Mouse (Mus musculus): ENCODE data around the gene Smarcb1. TPM values are rescaled to one million over a fixed set of nuclear protein-coding genes. Genes with fewer than 3 reads are reported as not detected.
A peak's percentile ranks its signal among the peaks of the same experiment; 100 is the strongest.

Gene Smarcb1
- polyA plus RNA-seq, 1 experiment from 2014 or later: 294 TPM

DNA sequence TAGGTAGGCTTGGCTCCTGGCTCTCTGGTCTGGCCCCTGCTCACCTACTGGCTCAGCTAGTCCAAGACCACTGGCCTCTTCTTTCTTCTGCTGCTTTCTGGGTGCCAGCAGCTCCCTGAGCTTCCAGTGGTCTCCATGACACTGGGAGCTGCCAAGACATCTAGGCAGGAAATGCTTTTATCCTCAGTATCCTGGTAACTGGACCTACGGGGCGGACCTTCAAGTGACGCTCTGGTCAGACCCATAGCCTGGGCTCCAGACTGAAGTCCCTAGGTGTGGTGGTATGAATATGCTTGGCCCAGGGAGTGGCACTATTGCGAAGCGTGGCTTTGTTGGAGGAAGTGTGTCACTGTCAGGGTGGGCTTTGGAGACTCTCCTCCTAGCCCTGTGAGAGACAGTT lies 19.1 kb upstream of the Smarcb1 start, which contains the start of gene Gm867:
TSS of gene Gm867 (minus strand) at position 153 of the 400 bp plus-strand sequence.
- Histone ChIP-seq H3K4me3 (no peak within 1 kb of the TSS), H3K4me1 (peaks cover 46% of the 10 kb centered on the region), H3K9me3 (replicated peaks) (no peaks in the 10 kb centered on the region), H3K36me3 (no peaks in the 10 kb centered on the region), H3K27me3 (ENCODE audit: low read depth, poor library complexity, severe bottlenecking) (peaks cover 50% of the 10 kb centered on the region), H3K27ac (replicated peaks) (0 out of 2 replicates have a peak within 1 kb of the TSS, but pooled peaks have one; percentile 2)
- 76% methylated on average over 5 of the region's 5 CpGs for WGBS
- DNase-seq (ENCODE audit: low spot score): no peak

DNA sequence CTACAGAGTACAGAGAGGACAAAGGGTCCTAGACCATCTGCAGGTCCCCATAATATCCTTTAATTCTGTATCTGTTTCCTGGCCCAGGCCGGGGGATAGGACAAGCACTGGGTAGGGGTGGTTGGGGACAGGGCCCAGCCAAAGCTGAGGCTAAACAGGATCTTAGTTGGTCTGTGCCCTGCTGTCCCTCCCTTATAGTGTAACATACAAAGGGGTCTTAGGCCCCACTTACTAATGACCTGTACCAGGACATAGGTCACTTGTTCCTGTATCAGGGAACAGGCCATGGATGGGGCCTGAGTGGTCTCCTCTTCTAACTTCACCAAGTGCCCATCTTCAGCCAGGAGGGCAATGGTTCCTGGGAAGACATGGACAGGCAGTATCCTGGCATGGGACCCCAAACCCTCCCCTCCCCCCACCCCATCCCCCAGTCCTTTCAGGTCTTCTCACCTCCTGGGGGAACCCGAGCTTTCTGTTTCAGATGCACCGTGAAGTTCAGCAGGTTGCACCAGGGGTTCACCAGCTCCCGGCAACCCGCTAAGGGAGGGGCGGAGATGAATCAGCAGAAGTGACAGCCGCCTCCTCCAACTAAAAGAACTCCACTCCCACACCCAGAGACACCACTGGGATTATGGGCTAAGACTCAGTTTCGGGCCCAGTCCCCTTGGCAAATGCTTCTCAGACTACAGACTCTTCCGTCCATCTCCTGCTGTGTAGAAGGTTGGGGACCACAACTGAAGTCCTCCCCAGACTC lies 18.2 kb upstream of the Smarcb1 start:
- Histone ChIP-seq H3K36me3 (no peaks in the 10 kb centered on the region), H3K27me3 (ENCODE audit: low read depth, poor library complexity, severe bottlenecking) (peaks cover 59% of the 10 kb centered on the region), H3K9me3 (replicated peaks) (no peaks in the 10 kb centered on the region), H3K4me1 (peaks cover 54% of the 10 kb centered on the region), H3K4me3 (no peak overlapping the region), H3K27ac (replicated peaks) (0 out of 2 replicates have a peak overlapping the region, but pooled peaks have one; percentile 2)
- DNase-seq (ENCODE audit: low spot score): no peak
- WGBS: 52% methylated on average over 9 of the region's 9 CpGs

DNA sequence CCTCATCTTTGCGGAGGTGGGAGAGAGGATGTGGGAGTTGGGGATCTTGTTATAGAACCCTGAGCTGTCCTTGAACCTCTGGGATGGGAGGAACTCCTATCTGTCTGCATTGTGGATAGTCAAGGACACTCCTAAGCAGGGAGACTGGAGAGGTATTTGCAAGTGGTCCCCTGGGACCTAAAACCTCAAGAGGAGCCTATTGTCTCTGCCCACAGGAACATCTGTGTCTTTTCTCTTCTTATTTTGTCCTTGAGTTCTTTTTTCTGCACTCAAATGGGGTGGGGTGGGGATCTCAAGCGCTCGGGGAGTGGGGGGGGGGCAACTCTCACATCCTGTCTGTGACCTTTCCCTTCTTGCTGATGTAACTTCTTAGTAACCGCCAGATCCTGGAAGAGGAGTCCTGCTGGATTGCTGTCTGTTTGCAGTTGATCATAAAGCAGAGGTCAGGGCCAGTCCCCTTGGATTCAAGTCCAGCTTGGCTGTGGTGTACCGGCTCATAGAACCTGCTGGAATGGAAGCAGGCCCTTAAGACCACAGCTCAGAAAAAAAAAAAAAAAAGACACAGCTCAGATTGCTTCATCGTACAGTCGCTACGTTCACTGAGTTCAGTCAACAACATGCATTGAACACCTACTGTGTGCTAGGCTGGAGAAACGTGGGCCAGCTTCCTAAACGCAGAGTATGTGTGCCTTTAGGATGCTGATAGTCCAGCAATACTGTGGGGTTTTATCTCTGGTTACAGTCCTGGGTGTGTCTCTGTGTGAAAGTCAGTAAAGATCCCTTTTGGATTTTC lies 16.6 kb upstream of the Smarcb1 start:
- WGBS: 56% methylated on average over 10 of the region's 10 CpGs
- H3K27me3 ChIP-seq (ENCODE audit: low read depth, poor library complexity, severe bottlenecking): peaks cover 75% of the 10 kb centered on the region

DNA sequence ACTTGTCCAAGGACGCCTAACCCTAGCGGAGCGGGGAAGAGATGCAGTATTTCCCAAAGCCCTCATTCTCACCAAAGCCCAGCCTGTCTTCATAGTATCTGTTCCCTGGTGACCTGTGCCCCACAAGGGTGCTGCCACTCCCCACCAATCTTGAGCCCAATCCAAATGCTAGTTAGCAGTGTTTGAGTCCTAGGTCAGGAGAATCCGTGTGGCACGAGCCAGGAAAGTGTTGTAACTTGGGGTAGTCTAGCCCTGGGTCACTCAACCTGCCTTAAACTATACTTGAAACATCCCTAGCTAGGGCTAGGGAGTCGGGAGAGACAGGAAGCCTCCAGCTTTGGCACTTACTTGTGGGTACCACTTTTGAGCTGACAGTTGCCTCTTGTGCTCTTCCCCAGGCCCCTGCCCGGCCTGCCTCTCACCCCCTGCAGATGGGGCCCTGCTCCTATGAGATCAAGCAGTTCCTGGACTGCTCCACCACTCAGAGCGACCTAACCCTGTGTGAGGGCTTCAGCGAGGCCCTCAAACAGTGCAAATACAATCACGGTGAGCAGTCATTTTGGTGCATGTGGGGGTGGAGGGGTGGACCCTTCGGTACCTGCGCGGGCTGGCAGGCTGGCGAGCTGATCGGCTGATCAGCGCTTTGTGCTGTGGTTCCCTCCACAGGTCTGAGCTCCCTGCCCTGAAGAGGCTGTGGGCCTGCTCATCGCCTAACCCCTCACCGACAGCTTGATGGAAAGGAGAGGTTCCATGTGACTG lies 15.7 kb upstream of the Smarcb1 start:
- H3K9me3 ChIP-seq (replicated peaks): no peaks in the 10 kb centered on the region
- no peaks in the 10 kb centered on the region for H3K36me3 ChIP-seq
- peaks cover 82% of the 10 kb centered on the region for H3K27me3 ChIP-seq (ENCODE audit: low read depth, poor library complexity, severe bottlenecking)
- 28% methylated on average over 18 of the region's 18 CpGs for WGBS
- peaks cover 60% of the 10 kb centered on the region for H3K4me1 ChIP-seq
- no peak overlapping the region for H3K4me3 ChIP-seq
- no peak for DNase-seq (ENCODE audit: low spot score)
- H3K27ac ChIP-seq (replicated peaks): no peak overlapping the region

More for the DNA sequence above, 16.6 kb upstream of the Smarcb1 start:
- no peak overlapping the region for H3K27ac ChIP-seq (replicated peaks)
- peaks cover 50% of the 10 kb centered on the region for H3K4me1 ChIP-seq
- DNase-seq (ENCODE audit: low spot score): no peak
- no peaks in the 10 kb centered on the region for H3K36me3 ChIP-seq
- H3K9me3 ChIP-seq (replicated peaks): no peaks in the 10 kb centered on the region
- no peak overlapping the region for H3K4me3 ChIP-seq

DNA sequence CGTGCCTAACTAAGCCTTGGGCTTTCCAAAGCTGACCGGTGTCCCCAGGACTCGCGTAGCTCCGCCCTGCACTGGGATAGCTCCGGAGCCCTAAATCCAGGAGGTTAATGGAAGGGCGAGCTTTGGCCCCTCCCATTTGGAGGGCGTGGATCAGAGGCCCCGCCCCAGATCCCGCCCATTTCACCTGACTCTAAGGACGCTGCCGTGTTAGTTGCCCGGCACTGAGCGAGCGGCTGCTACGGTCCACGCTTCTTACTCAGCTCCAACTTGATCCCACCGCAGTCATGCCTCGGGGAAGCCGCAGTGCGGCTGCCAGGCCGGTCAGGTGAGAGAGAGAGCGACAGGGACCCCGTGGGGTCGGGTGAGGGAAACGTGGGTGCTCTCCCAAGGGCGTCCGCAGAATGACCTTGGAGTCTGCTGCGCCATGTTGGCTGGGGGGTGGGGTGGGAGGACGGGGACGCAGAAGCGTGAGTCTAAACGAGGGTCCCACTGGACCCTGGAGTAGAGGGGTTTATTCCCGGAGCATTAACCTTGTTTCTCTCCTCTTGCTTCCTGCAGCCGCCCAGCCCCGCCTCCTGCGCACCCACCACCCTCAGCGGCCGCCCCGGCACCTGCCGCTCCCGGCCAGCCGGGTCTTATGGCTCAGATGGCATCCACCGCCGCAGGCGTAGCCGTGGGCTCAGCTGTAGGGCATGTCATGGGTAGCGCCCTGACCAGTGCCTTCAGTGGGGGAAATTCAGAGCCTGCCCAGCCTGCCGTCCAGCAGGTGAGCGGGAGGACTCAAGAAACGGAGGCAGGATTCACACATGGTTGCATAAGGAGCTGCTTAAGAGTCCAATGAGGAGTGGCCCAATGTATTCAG lies 14.5 kb upstream of the Smarcb1 start, which contains the start of gene Mmp11:
TSS of gene Mmp11 (minus strand) at position 817 of the 862 bp plus-strand sequence.
- WGBS: 2% methylated on average over 51 of the region's 51 CpGs
- peak; percentile 78 for DNase-seq (ENCODE audit: low spot score)
- peaks cover 93% of the 10 kb centered on the region for H3K27me3 ChIP-seq (ENCODE audit: low read depth, poor library complexity, severe bottlenecking)
- H3K27ac ChIP-seq (replicated peaks): peak within 1 kb of the TSS; percentile 42; the same call in 1 of the 2 replicates
- H3K4me1 ChIP-seq: peaks cover 69% of the 10 kb centered on the region
- H3K36me3 ChIP-seq: no peaks in the 10 kb centered on the region
- H3K9me3 ChIP-seq (replicated peaks): no peaks in the 10 kb centered on the region
- peak within 1 kb of the TSS; percentile 68 for H3K4me3 ChIP-seq

DNA sequence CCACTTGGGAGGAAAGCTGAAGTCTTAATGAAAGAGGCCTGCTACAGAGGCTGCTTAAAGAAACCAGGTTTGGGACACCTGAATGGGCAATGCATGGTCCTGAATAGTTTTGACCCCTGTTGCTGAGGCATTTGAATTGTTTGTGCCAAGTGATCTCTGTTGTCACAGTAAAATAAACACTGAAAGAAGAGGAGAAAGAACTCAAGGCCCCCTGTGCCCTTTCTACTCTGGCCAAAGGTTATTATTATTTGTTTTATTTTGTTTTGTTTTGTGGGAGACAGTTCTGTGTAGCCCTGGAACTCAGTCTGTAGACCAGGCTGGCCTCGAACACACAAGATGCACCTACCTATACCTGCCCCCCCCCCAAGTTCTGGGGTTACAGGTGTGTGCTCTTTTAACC lies 13.6 kb upstream of the Smarcb1 start:
- Histone ChIP-seq H3K9me3 (replicated peaks) (no peaks in the 10 kb centered on the region), H3K27ac (replicated peaks) (no peak overlapping the region), H3K27me3 (ENCODE audit: low read depth, poor library complexity, severe bottlenecking) (peaks cover 93% of the 10 kb centered on the region), H3K4me1 (peaks cover 66% of the 10 kb centered on the region), H3K36me3 (no peaks in the 10 kb centered on the region), H3K4me3 (peak overlapping the region; percentile 68)
- no peak for DNase-seq (ENCODE audit: low spot score)
- WGBS: 90% methylated on average over 1 of the region's 1 CpGs

DNA sequence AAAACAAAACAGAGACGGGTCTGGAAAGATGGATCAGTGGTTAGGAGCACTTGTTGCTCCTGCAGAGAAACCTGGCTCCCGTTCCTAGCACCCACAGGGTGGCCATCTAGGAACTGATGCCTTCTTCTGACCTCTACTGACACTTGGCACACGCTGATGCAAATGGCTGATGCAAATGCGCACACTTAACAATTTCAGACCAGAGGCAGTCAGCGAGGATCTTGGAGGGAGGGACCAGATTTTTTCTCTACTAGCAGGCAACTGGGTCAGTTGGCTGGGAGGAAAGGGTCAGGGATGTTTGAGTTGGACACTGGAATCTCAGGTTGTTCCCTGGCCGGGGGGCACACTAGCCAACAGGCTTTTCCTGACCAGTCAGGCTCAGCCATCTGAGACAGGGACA lies 11.5 kb upstream of the Smarcb1 start, which contains the start of gene Chchd10:
TSS of gene Chchd10 (plus strand) at position 240 of the 400 bp plus-strand sequence.
- H3K4me1 ChIP-seq: peaks cover 60% of the 10 kb centered on the region
- H3K4me3 ChIP-seq: peak within 1 kb of the TSS; percentile 72
- no peaks in the 10 kb centered on the region; the same call in 1 of the 2 replicates for H3K36me3 ChIP-seq
- H3K9me3 ChIP-seq (replicated peaks): no peaks in the 10 kb centered on the region
- WGBS: 26% methylated on average over 6 of the region's 6 CpGs
- peaks cover 93% of the 10 kb centered on the region for H3K27me3 ChIP-seq (ENCODE audit: low read depth, poor library complexity, severe bottlenecking)
- DNase-seq (ENCODE audit: low spot score): no peak
- H3K27ac ChIP-seq (replicated peaks): peak within 1 kb of the TSS; percentile 88

DNA sequence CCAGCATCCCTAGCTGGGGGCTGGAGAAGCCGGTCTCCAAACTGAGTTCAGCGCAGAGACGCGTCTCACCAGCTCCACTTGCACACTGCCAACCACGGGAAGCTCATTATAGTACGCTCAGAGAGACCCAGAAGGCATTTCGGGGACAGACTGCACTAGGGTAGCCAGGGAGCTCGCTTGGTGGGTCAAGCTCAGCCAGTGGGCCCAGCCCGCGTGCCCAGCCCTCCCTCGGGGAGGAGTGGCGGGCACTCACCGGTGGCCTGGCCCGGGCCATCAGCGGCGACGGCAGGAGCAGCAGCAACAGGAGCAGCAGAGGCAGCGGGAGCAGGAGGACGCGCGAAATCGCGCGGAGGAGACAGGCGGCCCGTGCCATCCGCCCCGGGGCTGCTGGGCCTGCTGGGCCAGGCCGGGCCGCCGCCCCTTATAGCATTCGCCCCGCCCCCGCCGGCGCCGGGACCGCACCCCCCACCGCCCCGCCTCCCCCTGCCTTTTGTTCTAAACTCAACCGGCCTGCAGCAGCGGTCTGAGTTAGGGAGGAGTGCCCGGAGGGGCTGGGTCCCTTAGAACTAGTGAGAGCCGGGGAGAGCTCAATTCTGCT lies 10.8 kb upstream of the Smarcb1 start:
- peaks cover 52% of the 10 kb centered on the region for H3K4me1 ChIP-seq
- peak; percentile 76 for DNase-seq (ENCODE audit: low spot score)
- H3K4me3 ChIP-seq: peak overlapping the region; percentile 72
- H3K36me3 ChIP-seq: peaks cover 6% of the 10 kb centered on the region; the same call in 1 of the 2 replicates
- H3K27me3 ChIP-seq (ENCODE audit: low read depth, poor library complexity, severe bottlenecking): peaks cover 86% of the 10 kb centered on the region
- peak overlapping the region; percentile 88 for H3K27ac ChIP-seq (replicated peaks)
- WGBS: under 1% methylated on average over 43 of the region's 44 CpGs
- no peaks in the 10 kb centered on the region for H3K9me3 ChIP-seq (replicated peaks)

DNA sequence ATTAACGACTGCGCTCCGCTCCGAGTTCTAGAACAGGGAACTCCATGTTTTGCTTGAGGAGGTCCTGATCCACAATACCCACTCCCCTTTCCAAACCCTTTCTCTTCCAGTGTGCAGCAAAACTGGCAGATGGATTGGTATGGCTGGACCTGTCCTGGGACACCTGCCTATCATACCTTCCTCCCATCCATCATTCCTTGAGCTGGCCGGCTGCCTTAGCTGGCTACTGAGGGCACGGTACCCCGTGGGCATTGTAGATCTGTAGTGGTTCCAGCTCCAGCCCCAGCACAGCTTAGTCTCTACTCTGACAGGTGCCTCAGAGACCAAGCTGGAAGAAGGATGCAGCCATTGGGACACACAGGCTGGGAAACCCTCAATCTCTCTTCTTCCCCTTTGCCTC lies 9.9 kb upstream of the Smarcb1 start:
- H3K4me1 ChIP-seq: peaks cover 48% of the 10 kb centered on the region
- peak overlapping the region; percentile 88; the same call in 1 of the 2 replicates for H3K27ac ChIP-seq (replicated peaks)
- peaks cover 13% of the 10 kb centered on the region for H3K36me3 ChIP-seq
- H3K9me3 ChIP-seq (replicated peaks): no peaks in the 10 kb centered on the region
- WGBS: 21% methylated on average over 7 of the region's 7 CpGs
- H3K27me3 ChIP-seq (ENCODE audit: low read depth, poor library complexity, severe bottlenecking): peaks cover 77% of the 10 kb centered on the region
- peak overlapping the region; percentile 72 for H3K4me3 ChIP-seq
- DNase-seq (ENCODE audit: low spot score): no peak

DNA sequence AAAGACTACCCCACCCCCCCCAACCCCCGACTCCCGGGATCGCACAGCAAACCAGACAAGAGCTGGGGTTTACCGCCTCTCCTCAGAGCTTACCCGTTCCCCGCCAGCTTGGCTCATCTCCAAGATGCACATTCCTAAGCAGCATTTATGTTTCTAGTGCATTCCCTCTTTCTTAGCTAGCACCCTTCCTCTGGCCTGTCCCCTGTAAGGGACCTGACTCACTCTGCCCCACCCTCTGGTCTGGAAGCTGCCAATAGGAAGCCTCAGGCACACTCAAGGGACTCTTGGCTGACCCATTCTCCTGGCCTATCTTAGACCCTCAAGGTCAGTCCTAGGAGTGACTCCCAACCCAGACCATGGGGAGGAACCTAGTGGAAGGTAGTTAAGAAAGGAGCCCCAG lies 8.9 kb upstream of the Smarcb1 start:
- H3K9me3 ChIP-seq (replicated peaks): no peaks in the 10 kb centered on the region
- no peak overlapping the region for H3K4me3 ChIP-seq
- 33% methylated on average over 6 of the region's 6 CpGs for WGBS
- H3K27ac ChIP-seq (replicated peaks): no peak overlapping the region
- peaks cover 20% of the 10 kb centered on the region for H3K36me3 ChIP-seq
- no peak for DNase-seq (ENCODE audit: low spot score)
- peaks cover 67% of the 10 kb centered on the region for H3K27me3 ChIP-seq (ENCODE audit: low read depth, poor library complexity, severe bottlenecking)
- peaks cover 37% of the 10 kb centered on the region for H3K4me1 ChIP-seq

DNA sequence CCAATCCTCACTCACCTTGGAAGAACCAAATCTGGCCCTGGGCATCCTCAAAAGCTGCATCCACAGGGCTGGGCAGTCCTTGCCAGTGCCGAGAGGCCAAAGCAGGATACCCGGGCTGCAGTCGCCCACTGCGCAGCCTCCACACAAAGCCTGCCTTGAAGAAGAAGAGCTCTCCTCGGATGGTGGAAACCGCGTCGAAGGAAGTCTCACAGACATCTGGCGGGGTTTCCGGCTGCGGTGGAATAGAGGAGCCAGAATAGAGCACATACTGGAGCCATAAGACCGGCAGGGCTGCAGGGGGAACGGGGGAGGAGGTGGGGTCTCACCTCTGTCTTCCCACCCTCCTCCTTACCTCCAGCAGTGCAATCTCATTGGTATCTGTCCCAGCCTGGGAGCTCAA lies 5.0 kb upstream of the Smarcb1 start:
- Histone ChIP-seq H3K36me3 (peaks cover 34% of the 10 kb centered on the region), H3K4me1 (peaks cover 24% of the 10 kb centered on the region), H3K9me3 (replicated peaks) (no peaks in the 10 kb centered on the region), H3K27ac (replicated peaks) (no peak overlapping the region), H3K27me3 (ENCODE audit: low read depth, poor library complexity, severe bottlenecking) (peaks cover 30% of the 10 kb centered on the region), H3K4me3 (no peak overlapping the region)
- 70% methylated on average over 13 of the region's 13 CpGs for WGBS
- no peak for DNase-seq (ENCODE audit: low spot score)
